Mouse (Mus musculus) lung, postnatal 0 days (tissue): ENCODE measurements at regions not wholly inside any gene's neighbourhood (a gene's known extent, or its start where the extent isn't known, plus 50 kb on each side); places are given as distances from the start of the nearest gene placed in this dataset.

Experiments used
- CTCF ChIP-seq: IDR thresholded peaks from 2 replicates; pipeline ENCODE4 v1.5.1; 2016; ENCODE audit warnings: antibody characterized with exemption, mild to moderate bottlenecking
- EP300 ChIP-seq: IDR thresholded peaks from 2 replicates; pipeline ENCODE4 v1.6.1; 2016; ENCODE audit warnings: antibody characterized with exemption, mild to moderate bottlenecking, control low read depth

GRCm38 (mm10) chr6:147698255-147698654, 222.6 kb downstream of the Ccdc91 start:
- TF ChIP-seq CTCF (no peak), EP300 (no peak)
